Mouse (Mus musculus): Measurements from ENCODE around the gene Fam13a. TPM values are rescaled to one million over a fixed set of nuclear protein-coding genes. Genes with fewer than 3 reads are reported as not detected.

The Fam13a gene
- polyA plus RNA-seq, 1 experiment from 2014 or later = 2.4 TPM

- H3K27ac ChIP-seq (replicated peaks) = no peak overlapping the region
- 77% methylated on average over 2 of the region's 2 CpGs for WGBS (ENCODE audit: insufficient replicate concordance)
- no peak for ATAC-seq (ENCODE audit: insufficient read depth)
- H3K4me3 ChIP-seq (replicated peaks) = no peak overlapping the region
- H3K36me3 ChIP-seq (replicated peaks) = no peaks in the 10 kb centered on the region
- no peaks in the 10 kb centered on the region for H3K27me3 ChIP-seq
- H3K4me1 ChIP-seq (replicated peaks) = no peaks in the 10 kb centered on the region
- H3K4me2 ChIP-seq = no peak overlapping the region
- no peaks in the 10 kb centered on the region for H3K9me3 ChIP-seq (replicated peaks)
- H3K9ac ChIP-seq = no peak overlapping the region
Observed at GRCm38 (mm10) chr6:58964091-58964490, 60.3 kb downstream of the Fam13a start.

- H3K4me1 ChIP-seq (replicated peaks) = no peaks in the 10 kb centered on the region
- H3K4me2 ChIP-seq = no peak overlapping the region
- 73% methylated on average over 5 of the region's 5 CpGs for WGBS (ENCODE audit: insufficient replicate concordance)
Observed at GRCm38 (mm10) chr6:58962691-58963090, 61.7 kb downstream of the Fam13a start.

GRCm38 (mm10) chr6:58960523-58960922 lies 63.8 kb downstream of the Fam13a start:
- ATAC-seq (ENCODE audit: insufficient read depth) = no peak
- Histone ChIP-seq H3K9me3 (replicated peaks) (no peaks in the 10 kb centered on the region), H3K4me2 (no peak overlapping the region), H3K27ac (replicated peaks) (no peak overlapping the region), H3K9ac (no peak overlapping the region), H3K4me3 (replicated peaks) (no peak overlapping the region), H3K4me1 (replicated peaks) (no peaks in the 10 kb centered on the region), H3K27me3 (no peaks in the 10 kb centered on the region), H3K36me3 (replicated peaks) (no peaks in the 10 kb centered on the region)
- 56% methylated on average over 2 of the region's 2 CpGs for whole genome bisulfite sequencing (ENCODE audit: insufficient replicate concordance)

More at GRCm38 (mm10) chr6:58962691-58963090, 61.7 kb downstream of the Fam13a start:
- H3K4me3 ChIP-seq (replicated peaks) = no peak overlapping the region
- no peak overlapping the region for H3K27ac ChIP-seq (replicated peaks)
- ATAC-seq (ENCODE audit: insufficient read depth) = no peak
- H3K27me3 ChIP-seq = no peaks in the 10 kb centered on the region
- no peak overlapping the region for H3K9ac ChIP-seq
- H3K9me3 ChIP-seq (replicated peaks) = no peaks in the 10 kb centered on the region
- H3K36me3 ChIP-seq (replicated peaks) = no peaks in the 10 kb centered on the region

DNA sequence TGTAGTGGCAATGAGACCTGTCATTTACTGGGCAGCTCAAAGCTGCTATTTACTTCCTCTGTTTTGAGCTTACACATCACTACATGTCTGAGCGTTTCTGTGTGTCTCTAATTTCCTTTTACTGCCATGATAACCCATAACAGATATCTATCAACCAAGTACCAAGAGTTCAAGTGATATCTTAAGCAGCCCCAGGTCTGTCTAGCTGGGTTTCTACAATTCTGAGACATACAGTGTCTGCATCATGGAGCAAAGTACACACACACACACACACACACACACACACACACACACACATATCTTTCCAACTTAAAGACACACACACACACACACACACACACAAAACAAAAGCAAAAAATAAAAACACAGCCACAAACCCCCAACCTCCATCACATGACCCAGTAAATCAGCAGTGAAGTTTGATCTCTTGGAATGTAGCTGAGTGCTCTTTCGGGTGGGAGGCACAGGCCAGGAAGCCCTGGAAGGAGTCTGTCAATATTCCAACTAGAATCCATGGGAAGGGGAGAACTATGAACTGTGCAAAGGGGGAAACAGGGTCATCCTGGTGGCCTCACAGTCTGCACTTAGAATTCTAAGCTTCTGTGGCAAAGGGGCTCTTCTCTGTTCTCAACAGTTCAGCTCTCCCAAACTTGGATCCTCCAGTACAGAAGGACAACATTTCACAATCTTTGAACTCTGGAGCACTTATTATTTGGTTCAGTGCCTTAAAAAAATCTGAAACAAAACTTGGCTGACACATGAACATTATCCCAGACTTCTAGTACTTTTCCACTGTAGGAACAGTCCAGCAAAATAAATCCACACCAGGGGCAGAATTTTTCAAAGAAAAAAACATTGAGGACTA lies 73.0 kb downstream of the Fam13a start:
- H3K9ac ChIP-seq = no peak overlapping the region
- no peaks in the 10 kb centered on the region for H3K9me3 ChIP-seq (replicated peaks)
- WGBS (ENCODE audit: insufficient replicate concordance) = 30% methylated on average over 2 of the region's 2 CpGs
- 0 out of 2 replicates have a peak, but pooled peaks have one; percentile 9 for ATAC-seq (ENCODE audit: insufficient read depth)
- H3K27ac ChIP-seq (replicated peaks) = no peak overlapping the region
- peaks cover 7% of the 10 kb centered on the region; the same call in 1 of the 2 replicates for H3K36me3 ChIP-seq (replicated peaks)
- no peaks in the 10 kb centered on the region for H3K27me3 ChIP-seq
- no peaks in the 10 kb centered on the region for H3K4me1 ChIP-seq (replicated peaks)
- no peak overlapping the region for H3K4me3 ChIP-seq (replicated peaks)
- H3K4me2 ChIP-seq = no peak overlapping the region

GRCm38 (mm10) chr6:58950410-58950809 lies 73.9 kb downstream of the Fam13a start:
- Histone ChIP-seq H3K4me3 (replicated peaks) (no peak overlapping the region), H3K27me3 (no peaks in the 10 kb centered on the region), H3K9ac (no peak overlapping the region), H3K4me1 (replicated peaks) (no peaks in the 10 kb centered on the region), H3K4me2 (no peak overlapping the region), H3K27ac (replicated peaks) (no peak overlapping the region), H3K9me3 (replicated peaks) (no peaks in the 10 kb centered on the region), H3K36me3 (replicated peaks) (peaks cover 7% of the 10 kb centered on the region; the same call in 1 of the 2 replicates)
- whole genome bisulfite sequencing (ENCODE audit: insufficient replicate concordance) = 81% methylated on average over 1 of the region's 1 CpGs
- ATAC-seq (ENCODE audit: insufficient read depth) = no peak

GRCm38 (mm10) chr6:58946840-58947239 lies 77.5 kb downstream of the Fam13a start:
- H3K27me3 ChIP-seq = no peaks in the 10 kb centered on the region
- ATAC-seq (ENCODE audit: insufficient read depth) = no peak
- H3K27ac ChIP-seq (replicated peaks) = no peak overlapping the region
- H3K9me3 ChIP-seq (replicated peaks) = no peaks in the 10 kb centered on the region
- H3K4me1 ChIP-seq (replicated peaks) = no peaks in the 10 kb centered on the region
- 56% methylated on average over 4 of the region's 4 CpGs for WGBS (ENCODE audit: insufficient replicate concordance)
- peaks cover 4% of the 10 kb centered on the region; the same call in 1 of the 2 replicates for H3K36me3 ChIP-seq (replicated peaks)
- no peak overlapping the region for H3K4me2 ChIP-seq
- H3K4me3 ChIP-seq (replicated peaks) = no peak overlapping the region
- no peak overlapping the region for H3K9ac ChIP-seq

DNA sequence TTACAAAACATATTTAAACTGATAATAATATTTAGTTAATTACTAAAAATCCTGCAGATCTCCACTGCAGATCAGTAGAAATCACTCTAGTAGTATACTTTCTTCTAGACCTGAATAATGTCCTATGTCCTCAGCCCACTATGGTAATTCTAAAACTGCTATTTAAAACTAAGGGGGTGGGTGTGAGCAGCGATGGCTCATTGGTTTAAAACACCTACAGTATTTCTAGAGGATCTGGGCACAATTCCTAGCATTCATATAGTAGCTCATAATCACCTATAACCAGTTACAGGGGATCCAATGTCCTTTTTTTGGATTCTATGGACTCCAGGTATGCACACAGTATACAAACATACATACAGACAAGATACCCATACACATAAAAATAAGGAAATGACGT lies 78.1 kb downstream of the Fam13a start:
- no peak for ATAC-seq (ENCODE audit: insufficient read depth)
- H3K4me1 ChIP-seq (replicated peaks) = no peaks in the 10 kb centered on the region
- no peak overlapping the region for H3K27ac ChIP-seq (replicated peaks)
- H3K4me2 ChIP-seq = no peak overlapping the region
- no peak overlapping the region for H3K9ac ChIP-seq
- no peak overlapping the region for H3K4me3 ChIP-seq (replicated peaks)
- H3K36me3 ChIP-seq (replicated peaks) = peaks cover 4% of the 10 kb centered on the region; the same call in 1 of the 2 replicates
- no peaks in the 10 kb centered on the region for H3K27me3 ChIP-seq
- no peaks in the 10 kb centered on the region for H3K9me3 ChIP-seq (replicated peaks)
- WGBS (ENCODE audit: insufficient replicate concordance) = 36% methylated on average over 2 of the region's 2 CpGs

GRCm38 (mm10) chr6:58943958-58944357 lies 80.4 kb downstream of the Fam13a start:
- ATAC-seq (ENCODE audit: insufficient read depth) = no peak
- Histone ChIP-seq H3K4me3 (replicated peaks) (no peak overlapping the region), H3K4me2 (no peak overlapping the region), H3K36me3 (replicated peaks) (peaks cover 4% of the 10 kb centered on the region; the same call in 1 of the 2 replicates), H3K4me1 (replicated peaks) (no peaks in the 10 kb centered on the region), H3K9ac (no peak overlapping the region), H3K27me3 (no peaks in the 10 kb centered on the region), H3K9me3 (replicated peaks) (no peaks in the 10 kb centered on the region), H3K27ac (replicated peaks) (no peak overlapping the region)
- WGBS (ENCODE audit: insufficient replicate concordance) = 15% methylated on average over 3 of the region's 3 CpGs

- Histone ChIP-seq H3K4me2 (no peak overlapping the region), H3K36me3 (replicated peaks) (no peaks in the 10 kb centered on the region), H3K4me1 (replicated peaks) (no peaks in the 10 kb centered on the region), H3K9me3 (replicated peaks) (no peaks in the 10 kb centered on the region), H3K27ac (replicated peaks) (no peak overlapping the region), H3K4me3 (replicated peaks) (no peak overlapping the region), H3K27me3 (no peaks in the 10 kb centered on the region), H3K9ac (no peak overlapping the region)
- no peak for ATAC-seq (ENCODE audit: insufficient read depth)
- WGBS (ENCODE audit: insufficient replicate concordance) = 79% methylated on average over 2 of the region's 2 CpGs
Observed at GRCm38 (mm10) chr6:58942276-58942675, 82.1 kb downstream of the Fam13a start.

DNA sequence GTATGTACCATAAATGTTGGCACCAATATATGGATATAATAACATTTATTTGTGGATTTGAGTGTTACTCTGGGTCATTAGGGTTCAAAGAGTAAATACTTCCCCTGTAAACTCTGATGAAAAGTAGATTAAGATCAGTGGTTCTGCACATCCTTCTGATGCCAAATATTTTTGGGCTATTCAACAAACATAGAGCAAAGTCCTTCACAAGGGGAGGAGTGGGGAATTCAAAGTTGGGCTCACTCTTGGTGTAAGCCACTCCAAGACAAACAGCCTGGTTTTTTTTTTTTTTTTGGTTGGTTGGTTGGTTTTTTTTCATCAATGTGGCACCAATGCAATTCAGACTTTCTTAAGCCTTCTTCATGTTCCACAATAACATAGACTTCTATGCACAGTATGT lies 86.6 kb downstream of the Fam13a start:
- H3K36me3 ChIP-seq (replicated peaks) = no peaks in the 10 kb centered on the region
- H3K4me1 ChIP-seq (replicated peaks) = no peaks in the 10 kb centered on the region
- H3K9me3 ChIP-seq (replicated peaks) = no peaks in the 10 kb centered on the region
- no peak for ATAC-seq (ENCODE audit: insufficient read depth)
- no peak overlapping the region for H3K9ac ChIP-seq
- no peaks in the 10 kb centered on the region for H3K27me3 ChIP-seq
- H3K27ac ChIP-seq (replicated peaks) = no peak overlapping the region
- H3K4me3 ChIP-seq (replicated peaks) = no peak overlapping the region
- H3K4me2 ChIP-seq = no peak overlapping the region

DNA sequence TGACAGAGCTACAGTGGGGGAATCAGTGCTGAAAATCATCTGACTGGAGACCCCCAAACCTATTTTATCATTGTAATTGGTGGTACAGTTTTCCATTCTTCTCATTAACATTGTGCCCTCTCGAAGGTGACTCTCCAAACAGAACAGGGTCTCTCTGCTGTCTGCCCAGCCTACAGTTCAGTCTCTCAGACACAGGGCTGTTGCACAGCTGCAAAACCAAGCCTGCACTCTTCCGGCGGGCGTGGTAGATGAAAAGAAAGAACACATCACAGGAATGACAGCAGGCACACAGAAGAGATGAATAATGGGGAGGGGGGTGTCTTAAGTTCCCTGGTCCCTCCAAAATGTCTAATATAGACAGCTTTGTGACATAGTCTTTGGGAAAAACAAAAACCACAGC lies 90.2 kb downstream of the Fam13a start:
- WGBS (ENCODE audit: insufficient replicate concordance) = 61% methylated on average over 4 of the region's 4 CpGs
- H3K4me3 ChIP-seq (replicated peaks) = no peak overlapping the region
- H3K9me3 ChIP-seq (replicated peaks) = no peaks in the 10 kb centered on the region
- no peak overlapping the region for H3K4me2 ChIP-seq
- H3K27me3 ChIP-seq = no peaks in the 10 kb centered on the region
- no peak overlapping the region for H3K9ac ChIP-seq
- no peaks in the 10 kb centered on the region for H3K4me1 ChIP-seq (replicated peaks)
- H3K36me3 ChIP-seq (replicated peaks) = no peaks in the 10 kb centered on the region
- H3K27ac ChIP-seq (replicated peaks) = no peak overlapping the region
- ATAC-seq (ENCODE audit: insufficient read depth) = no peak

Measured in liver, embryonic 15.5 days (tissue).